Mouse (Mus musculus) liver, postnatal 0 days (tissue): Measurements from ENCODE around the gene Psmd8. TPM values are rescaled to one million over a fixed set of nuclear protein-coding genes. Genes with fewer than 3 reads are reported as not detected.

Experiments
- ATAC-seq: fragments of 200-750 bp; cut with Nextera tagmentation; 2 replicates; pipeline ENCODE4 v1.8.0; 2017; ENCODE audit warnings: mild to moderate bottlenecking, moderate library complexity
- DNase-seq: peaks from one replicate; pipeline ENCODE4 v3.0.0-alpha.2; 2016
- H3K27ac ChIP-seq: fragments of 300-500 bp; sonication (generic); 2 replicates; pipeline ENCODE4 v1.5.1; 2014; ENCODE audit warnings: antibody characterized with exemption, moderate library complexity, mild to moderate bottlenecking, low read depth
- H3K27me3 ChIP-seq: fragments of 300-500 bp; sonication (generic); 2 replicates; pipeline ENCODE4 v1.6.1; 2014; ENCODE audit warnings: low read length, control low read depth, mixed read lengths; ENCODE audit not compliant: insufficient read depth
- H3K36me3 ChIP-seq: fragments of 300-500 bp; sonication (generic); replicated peaks from 2 replicates; pipeline ENCODE4 v1.6.1; 2014; ENCODE audit warnings: mild to moderate bottlenecking, control low read depth, low read length, moderate library complexity, mixed read lengths; ENCODE audit not compliant: insufficient read depth
- H3K4me1 ChIP-seq: fragments of 300-500 bp; sonication (generic); 2 replicates; pipeline ENCODE4 v1.6.1; 2014; ENCODE audit warnings: antibody characterized with exemption, mild to moderate bottlenecking, control low read depth; ENCODE audit not compliant: insufficient read depth
- H3K4me2 ChIP-seq: fragments of 300-500 bp; sonication (generic); 2 replicates; pipeline ENCODE4 v1.6.1; 2014; ENCODE audit warnings: low read depth, mild to moderate bottlenecking, low read length, moderate library complexity, mixed read lengths
- H3K4me3 ChIP-seq: fragments of 300-500 bp; sonication (generic); 2 replicates; pipeline ENCODE4 v1.5.1; 2014; ENCODE audit warnings: low read depth, low read length
- H3K9ac ChIP-seq: fragments of 300-500 bp; sonication (generic); replicated peaks from 2 replicates; pipeline ENCODE4 v1.6.1; 2014; ENCODE audit warnings: mild to moderate bottlenecking, moderate library complexity
- H3K9me3 ChIP-seq: fragments of 300-500 bp; sonication (generic); 2 replicates; pipeline ENCODE4 v1.6.1; 2016; ENCODE audit warnings: mild to moderate bottlenecking, control low read depth, low read length, mixed read lengths
- CTCF ChIP-seq: sonication (generic); IDR thresholded peaks from 2 replicates; pipeline ENCODE4 v1.5.1; 2016; ENCODE audit warnings: antibody characterized with exemption, low read depth
- EP300 ChIP-seq: IDR thresholded peaks from 2 replicates; pipeline ENCODE4 v1.6.1; 2016; ENCODE audit warnings: antibody characterized with exemption, low read depth, mild to moderate bottlenecking
- WGBS: fragments of 180-500 bp; shearing (Covaris S2); extraction: QIAGEN DNeasy Blood & Tissue Kit; methylation state at CpG from one replicate; pipeline ENCODE4 v1.1.7; 2014; ENCODE audit not compliant: insufficient replicate concordance; 5-methylcytosine and 5-hydroxymethylcytosine counted together
- polyA plus RNA-seq: library from polyadenylated mRNA; unstranded; fragments of >200 nt; fragmentation: Nextera tagmentation; extraction: Ambion mirVana; gene quantifications from 2 replicates; pipeline ENCODE4 v1.2.1, GENCODE M21; 2015

Psmd8 gene
- polyA plus RNA-seq, 1 experiment from 2014 or later = 143 TPM

DNA sequence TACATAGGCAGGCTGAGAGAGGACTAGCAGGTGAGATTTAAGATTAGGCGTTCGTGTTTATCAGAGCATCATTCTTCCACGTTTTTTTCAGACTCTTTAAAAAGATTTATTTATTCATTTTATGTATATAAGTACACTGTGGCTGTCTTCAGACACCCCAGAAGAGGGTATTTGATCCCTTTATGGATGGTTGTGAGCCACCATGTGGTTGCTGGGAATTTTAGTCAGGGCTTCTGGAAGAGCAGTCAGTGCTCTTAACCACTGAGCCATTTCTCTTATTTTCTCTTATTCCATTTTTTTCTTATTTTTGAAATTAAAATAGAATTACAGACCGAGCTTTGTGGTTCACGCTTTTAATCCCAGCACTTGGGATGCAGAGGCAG is 344 bp upstream of the Psmd8 start:
- DNase-seq (no peak), ATAC-seq (no peak)
- Histone ChIP-seq H3K4me1 (peaks cover 16% of the 10 kb centered on the region), H3K4me2 (peak overlapping the region; percentile 95), H3K4me3 (peak overlapping the region; percentile 88), H3K27me3 (no peaks in the 10 kb centered on the region), H3K9ac (no peak overlapping the region), H3K9me3 (no peaks in the 10 kb centered on the region), H3K27ac (peak overlapping the region; percentile 32; the same call in 1 of the 2 replicates), H3K36me3 (peaks cover 14% of the 10 kb centered on the region)
- 38% methylated on average over 5 of the region's 5 CpGs for WGBS
- no peak for TF ChIP-seq CTCF
- TF ChIP-seq EP300 = no peak

DNA sequence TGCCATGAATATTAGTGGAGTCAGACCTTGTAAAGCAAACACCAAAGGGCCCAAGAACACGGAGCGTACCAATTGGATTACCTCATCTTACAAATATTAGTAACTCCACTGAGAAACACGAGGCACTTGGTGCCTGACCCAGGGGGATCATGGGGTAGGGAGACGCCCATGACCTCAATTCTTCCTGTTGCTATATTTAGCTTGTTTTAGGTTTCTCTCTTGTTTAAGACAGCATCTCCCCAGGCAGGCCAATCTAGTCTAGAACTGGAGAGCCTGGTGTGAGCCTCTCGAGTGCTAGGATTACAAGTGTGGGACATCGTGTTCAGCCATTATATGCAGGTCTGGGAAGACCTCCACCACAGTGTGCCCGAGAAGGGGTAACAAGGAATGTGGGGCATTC is 1.2 kb downstream of the Psmd8 start:
- Histone ChIP-seq H3K4me3 (peak overlapping the region; percentile 88), H3K4me1 (peaks cover 16% of the 10 kb centered on the region), H3K27ac (peak overlapping the region; percentile 82), H3K9ac (peak overlapping the region; percentile 86), H3K4me2 (peak overlapping the region; percentile 95), H3K9me3 (no peaks in the 10 kb centered on the region), H3K36me3 (peaks cover 29% of the 10 kb centered on the region), H3K27me3 (no peaks in the 10 kb centered on the region)
- WGBS = 13% methylated on average over 7 of the region's 7 CpGs
- TF ChIP-seq CTCF (no peak), EP300 (no peak)
- peak; percentile 32; the same call in 1 of the 2 replicates for ATAC-seq
- DNase-seq = peak; percentile 37

DNA sequence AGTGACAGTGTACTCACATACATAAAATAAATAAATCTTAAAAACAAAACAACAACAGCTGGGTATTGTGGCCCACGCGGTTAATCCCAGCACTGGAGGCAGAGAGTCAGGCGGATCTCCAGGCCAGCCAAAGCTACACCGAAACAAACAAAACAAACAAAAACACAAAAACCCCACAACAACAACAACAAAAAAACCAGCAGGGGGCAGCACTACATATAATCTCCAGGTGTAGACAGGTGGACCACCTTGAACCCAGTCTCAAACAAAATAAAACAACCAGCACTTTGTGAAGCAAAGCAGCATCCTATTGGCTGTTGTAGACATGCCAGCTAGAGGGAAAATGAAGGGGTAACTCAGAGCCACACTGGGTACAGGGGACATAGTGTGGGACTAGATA is 2.4 kb downstream of the Psmd8 start:
- no peaks in the 10 kb centered on the region for H3K27me3 ChIP-seq
- 89% methylated on average over 4 of the region's 4 CpGs for WGBS
- H3K27ac ChIP-seq = no peak overlapping the region
- peaks cover 39% of the 10 kb centered on the region for H3K36me3 ChIP-seq
- peaks cover 16% of the 10 kb centered on the region for H3K4me1 ChIP-seq
- H3K9me3 ChIP-seq = no peaks in the 10 kb centered on the region
- H3K4me2 ChIP-seq = no peak overlapping the region
- DNase-seq (no peak), ATAC-seq (no peak)
- no peak overlapping the region for H3K9ac ChIP-seq
- H3K4me3 ChIP-seq = no peak overlapping the region
- TF ChIP-seq CTCF = peak; percentile 45
- no peak for TF ChIP-seq EP300

DNA sequence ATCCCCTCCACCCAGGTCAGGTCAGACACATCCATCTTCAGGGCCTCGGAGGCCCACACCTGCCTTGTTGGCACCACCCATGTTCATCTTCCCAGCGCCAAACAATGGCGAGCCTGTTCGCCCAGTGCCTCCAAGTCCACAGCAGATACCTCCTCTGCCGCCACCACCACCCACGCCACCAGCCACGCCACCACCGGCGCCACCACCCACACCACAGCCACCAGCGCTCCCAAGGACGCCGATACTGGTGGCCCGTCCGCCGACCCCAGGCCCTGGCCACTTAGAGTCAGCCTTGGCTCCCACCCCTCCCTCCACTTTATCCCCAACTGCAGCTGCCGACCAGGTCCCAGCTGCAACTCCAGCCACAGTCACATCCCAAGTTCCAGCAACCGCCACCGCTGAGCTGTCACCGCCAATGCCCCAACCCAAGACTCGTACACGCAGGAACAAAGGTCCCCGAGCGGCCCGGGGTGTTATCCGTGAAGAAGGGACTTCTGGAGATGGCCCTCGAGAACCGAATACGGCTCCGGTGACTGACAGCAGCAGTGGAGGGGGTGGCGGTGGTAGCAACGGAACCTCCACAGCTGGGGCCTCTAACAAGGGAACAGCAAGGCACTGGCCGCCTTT is 8.0 kb downstream of the Psmd8 start:
- Histone ChIP-seq H3K4me1 (peaks cover 27% of the 10 kb centered on the region), H3K4me2 (no peak overlapping the region), H3K27ac (no peak overlapping the region), H3K4me3 (no peak overlapping the region), H3K9ac (no peak overlapping the region), H3K36me3 (peaks cover 36% of the 10 kb centered on the region), H3K9me3 (no peaks in the 10 kb centered on the region), H3K27me3 (peaks cover 48% of the 10 kb centered on the region)
- WGBS = 59% methylated on average over 29 of the region's 32 CpGs
- no peak for DNase-seq
- no peak for ATAC-seq
- no peak for TF ChIP-seq CTCF
- no peak for TF ChIP-seq EP300

DNA sequence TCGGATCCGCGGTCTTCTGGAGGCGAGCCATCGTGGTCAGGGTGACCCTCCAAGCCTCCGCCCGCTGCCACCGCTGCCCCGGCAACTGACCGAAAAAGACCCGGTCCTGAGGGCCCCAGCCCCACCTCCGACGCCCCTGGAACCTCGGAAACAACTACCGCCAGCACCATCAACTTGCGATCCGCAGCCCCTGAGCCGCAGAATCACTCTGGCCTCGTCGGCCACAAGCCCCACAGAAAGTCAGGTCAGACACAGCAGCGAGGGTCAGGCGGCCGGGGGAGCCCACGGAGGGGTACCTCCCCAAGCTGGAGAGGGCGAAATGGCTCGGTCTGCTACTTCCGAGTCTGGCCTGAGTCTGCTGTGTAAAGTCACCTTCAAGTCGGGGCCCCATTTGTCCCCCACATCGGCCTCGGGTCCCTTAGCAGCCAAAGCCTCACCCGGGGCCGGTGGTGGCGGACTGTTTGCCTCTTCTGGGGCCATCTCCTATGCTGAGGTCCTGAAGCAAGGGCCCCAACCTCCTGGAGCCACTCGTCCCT is 8.9 kb downstream of the Psmd8 start:
- Histone ChIP-seq H3K9ac (peak overlapping the region; percentile 27), H3K4me3 (peak overlapping the region; percentile 54), H3K27ac (no peak overlapping the region), H3K36me3 (peaks cover 30% of the 10 kb centered on the region), H3K27me3 (peaks cover 48% of the 10 kb centered on the region), H3K4me1 (peaks cover 27% of the 10 kb centered on the region), H3K4me2 (peak overlapping the region; percentile 84), H3K9me3 (no peaks in the 10 kb centered on the region)
- no peak for ATAC-seq
- no peak for DNase-seq
- WGBS = 7% methylated on average over 33 of the region's 34 CpGs
- no peak for TF ChIP-seq CTCF

DNA sequence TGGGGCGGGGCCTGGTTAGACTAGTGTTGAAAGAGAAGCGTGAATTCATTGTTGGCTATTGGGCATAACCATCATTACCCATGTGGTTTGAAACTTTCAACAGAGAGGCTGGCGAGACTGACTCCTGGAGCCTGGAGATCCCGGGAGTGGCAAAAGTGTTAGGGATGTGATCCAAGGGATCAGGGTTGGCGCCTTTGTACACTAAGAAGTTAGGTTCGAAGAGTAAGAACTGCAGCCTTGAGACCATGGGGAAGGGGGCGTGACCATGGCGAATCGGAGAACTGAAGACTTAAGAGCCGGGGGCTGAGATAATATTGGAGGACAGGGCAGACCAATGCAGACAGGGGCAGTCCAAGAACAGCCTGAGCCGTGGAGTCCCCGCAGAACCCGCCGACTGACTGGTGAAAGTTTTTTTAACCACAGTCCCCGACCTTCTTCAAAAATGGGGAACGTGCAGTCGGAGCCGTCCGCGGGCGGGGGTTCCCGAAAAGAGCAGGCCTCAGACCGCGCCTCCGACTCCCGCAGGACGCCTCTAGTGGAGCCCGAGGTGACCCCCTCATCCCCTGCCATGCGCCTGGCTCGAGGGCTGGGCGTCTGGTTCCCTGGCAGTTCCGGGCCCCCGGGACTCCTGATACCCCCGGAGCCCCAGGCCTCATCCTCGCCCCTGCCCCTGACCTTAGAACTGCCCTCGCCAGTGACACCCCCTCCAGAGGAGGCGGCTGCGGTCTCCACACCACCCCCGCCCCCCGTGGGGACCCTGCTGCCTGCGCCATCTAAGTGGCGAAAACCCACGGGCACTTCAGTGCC is 9.5 kb downstream of the Psmd8 start:
- ATAC-seq (peak; percentile 5), DNase-seq (peak; percentile 53)
- no peak overlapping the region for H3K27ac ChIP-seq
- WGBS = under 1% methylated on average over 37 of the region's 43 CpGs
- H3K4me3 ChIP-seq = peak overlapping the region; percentile 54
- no peaks in the 10 kb centered on the region for H3K9me3 ChIP-seq
- peaks cover 26% of the 10 kb centered on the region for H3K36me3 ChIP-seq
- peaks cover 27% of the 10 kb centered on the region for H3K4me1 ChIP-seq
- H3K4me2 ChIP-seq = peak overlapping the region; percentile 84
- TF ChIP-seq CTCF (no peak), EP300 (no peak)
- peak overlapping the region; percentile 46 for H3K9ac ChIP-seq
- H3K27me3 ChIP-seq = peaks cover 48% of the 10 kb centered on the region
